Mouse (Mus musculus): ENCODE measurements around the gene Lrig2. TPM values are rescaled to one million over a fixed set of nuclear protein-coding genes. Genes with fewer than 3 reads are reported as not detected.

Lrig2 gene
- polyA plus RNA-seq, 1 experiment, result 18.9 TPM

GRCm38 (mm10) chr3:104533223-104533622 lies 21.5 kb upstream of the Lrig2 start:
- H3K4me3 ChIP-seq (ENCODE audit: insufficient read depth, low read length), result no peak overlapping the region
- TF ChIP-seq POLR2A (IDR thresholded peaks at IDR 0.05; ENCODE audit: extremely low read depth, insufficient read depth, low read length), result no peak
- TF ChIP-seq CTCF (IDR thresholded peaks at IDR 0.05; ENCODE audit: extremely low read depth, insufficient read depth, low read length), result no peak
- no peak overlapping the region for H3K27ac ChIP-seq (ENCODE audit: insufficient read depth, low read length)
- H3K4me1 ChIP-seq (ENCODE audit: control insufficient read depth, insufficient read depth, low read length), result no peaks in the 10 kb centered on the region

- TF ChIP-seq CTCF (IDR thresholded peaks at IDR 0.05; ENCODE audit: extremely low read depth, insufficient read depth, low read length) (no peak), POLR2A (IDR thresholded peaks at IDR 0.05; ENCODE audit: extremely low read depth, insufficient read depth, low read length) (no peak)
- Histone ChIP-seq H3K4me1 (ENCODE audit: control insufficient read depth, insufficient read depth, low read length) (no peaks in the 10 kb centered on the region), H3K27ac (ENCODE audit: insufficient read depth, low read length) (no peak overlapping the region), H3K4me3 (ENCODE audit: insufficient read depth, low read length) (no peak overlapping the region)
Measured at GRCm38 (mm10) chr3:104526115-104526882, 14.6 kb upstream of the Lrig2 start.

- Histone ChIP-seq H3K4me1 (ENCODE audit: control insufficient read depth, insufficient read depth, low read length) (no peaks in the 10 kb centered on the region), H3K4me3 (ENCODE audit: insufficient read depth, low read length) (no peak overlapping the region), H3K27ac (ENCODE audit: insufficient read depth, low read length) (no peak overlapping the region)
- TF ChIP-seq CTCF (IDR thresholded peaks at IDR 0.05; ENCODE audit: extremely low read depth, insufficient read depth, low read length) (no peak), POLR2A (IDR thresholded peaks at IDR 0.05; ENCODE audit: extremely low read depth, insufficient read depth, low read length) (no peak)
Measured at GRCm38 (mm10) chr3:104525516-104525915, 13.8 kb upstream of the Lrig2 start.

GRCm38 (mm10) chr3:104525029-104525428 lies 13.3 kb upstream of the Lrig2 start:
- no peak for TF ChIP-seq CTCF (IDR thresholded peaks at IDR 0.05; ENCODE audit: extremely low read depth, insufficient read depth, low read length)
- TF ChIP-seq POLR2A (IDR thresholded peaks at IDR 0.05; ENCODE audit: extremely low read depth, insufficient read depth, low read length), result no peak
- no peak overlapping the region for H3K4me3 ChIP-seq (ENCODE audit: insufficient read depth, low read length)
- H3K27ac ChIP-seq (ENCODE audit: insufficient read depth, low read length), result no peak overlapping the region
- no peaks in the 10 kb centered on the region for H3K4me1 ChIP-seq (ENCODE audit: control insufficient read depth, insufficient read depth, low read length)

GRCm38 (mm10) chr3:104523333-104523871 lies 11.7 kb upstream of the Lrig2 start:
- TF ChIP-seq CTCF (IDR thresholded peaks at IDR 0.05; ENCODE audit: extremely low read depth, insufficient read depth, low read length) (no peak), POLR2A (IDR thresholded peaks at IDR 0.05; ENCODE audit: extremely low read depth, insufficient read depth, low read length) (no peak)
- Histone ChIP-seq H3K27ac (ENCODE audit: insufficient read depth, low read length) (no peak overlapping the region), H3K4me1 (ENCODE audit: control insufficient read depth, insufficient read depth, low read length) (no peaks in the 10 kb centered on the region), H3K4me3 (ENCODE audit: insufficient read depth, low read length) (no peak overlapping the region)

GRCm38 (mm10) chr3:104521341-104521924 lies 9.7 kb upstream of the Lrig2 start:
- H3K27ac ChIP-seq (ENCODE audit: insufficient read depth, low read length), result no peak overlapping the region
- no peak for TF ChIP-seq POLR2A (IDR thresholded peaks at IDR 0.05; ENCODE audit: extremely low read depth, insufficient read depth, low read length)
- no peak for TF ChIP-seq CTCF (IDR thresholded peaks at IDR 0.05; ENCODE audit: extremely low read depth, insufficient read depth, low read length)
- H3K4me1 ChIP-seq (ENCODE audit: control insufficient read depth, insufficient read depth, low read length), result no peaks in the 10 kb centered on the region
- no peak overlapping the region for H3K4me3 ChIP-seq (ENCODE audit: insufficient read depth, low read length)

GRCm38 (mm10) chr3:104520471-104520870 lies 8.8 kb upstream of the Lrig2 start:
- TF ChIP-seq CTCF (IDR thresholded peaks at IDR 0.05; ENCODE audit: extremely low read depth, insufficient read depth, low read length) (no peak), POLR2A (IDR thresholded peaks at IDR 0.05; ENCODE audit: extremely low read depth, insufficient read depth, low read length) (no peak)
- no peaks in the 10 kb centered on the region for H3K4me1 ChIP-seq (ENCODE audit: control insufficient read depth, insufficient read depth, low read length)
- no peak overlapping the region for H3K27ac ChIP-seq (ENCODE audit: insufficient read depth, low read length)
- H3K4me3 ChIP-seq (ENCODE audit: insufficient read depth, low read length), result no peak overlapping the region

- TF ChIP-seq POLR2A (IDR thresholded peaks at IDR 0.05; ENCODE audit: extremely low read depth, insufficient read depth, low read length) (no peak), CTCF (IDR thresholded peaks at IDR 0.05; ENCODE audit: extremely low read depth, insufficient read depth, low read length) (no peak)
- Histone ChIP-seq H3K4me3 (ENCODE audit: insufficient read depth, low read length) (no peak overlapping the region), H3K27ac (ENCODE audit: insufficient read depth, low read length) (no peak overlapping the region), H3K4me1 (ENCODE audit: control insufficient read depth, insufficient read depth, low read length) (no peaks in the 10 kb centered on the region)
Measured at GRCm38 (mm10) chr3:104518931-104519330, 7.2 kb upstream of the Lrig2 start.

GRCm38 (mm10) chr3:104518411-104518810 lies 6.7 kb upstream of the Lrig2 start:
- no peaks in the 10 kb centered on the region for H3K4me1 ChIP-seq (ENCODE audit: control insufficient read depth, insufficient read depth, low read length)
- TF ChIP-seq CTCF (IDR thresholded peaks at IDR 0.05; ENCODE audit: extremely low read depth, insufficient read depth, low read length) (no peak), POLR2A (IDR thresholded peaks at IDR 0.05; ENCODE audit: extremely low read depth, insufficient read depth, low read length) (no peak)
- no peak overlapping the region for H3K27ac ChIP-seq (ENCODE audit: insufficient read depth, low read length)
- H3K4me3 ChIP-seq (ENCODE audit: insufficient read depth, low read length), result no peak overlapping the region

GRCm38 (mm10) chr3:104517161-104517560 lies 5.4 kb upstream of the Lrig2 start:
- Histone ChIP-seq H3K4me3 (ENCODE audit: insufficient read depth, low read length) (no peak overlapping the region), H3K4me1 (ENCODE audit: control insufficient read depth, insufficient read depth, low read length) (no peaks in the 10 kb centered on the region), H3K27ac (ENCODE audit: insufficient read depth, low read length) (no peak overlapping the region)
- TF ChIP-seq CTCF (IDR thresholded peaks at IDR 0.05; ENCODE audit: extremely low read depth, insufficient read depth, low read length) (no peak), POLR2A (IDR thresholded peaks at IDR 0.05; ENCODE audit: extremely low read depth, insufficient read depth, low read length) (no peak)

Data from cortical plate, adult 2 months (tissue).